Mouse (Mus musculus) small intestine, adult 2 months (tissue): Measurements from ENCODE around the gene Acot4. TPM values are rescaled to one million over a fixed set of nuclear protein-coding genes. Genes with fewer than 3 reads are reported as not detected.
"Not testable (repeated sequence)": the region's sequence is repeated elsewhere in the genome, so short reads cannot be mapped to it uniquely, and the experiment has no call there.

Source experiments
- H3K27ac ChIP-seq: fragments of 200-500 bp; 2 replicates; pipeline ENCODE4 v1.5.1; 2012; ENCODE audit warnings: low read depth, low read length, control low read depth, inconsistent platforms; ENCODE audit not compliant: insufficient read depth
- H3K27me3 ChIP-seq: fragments of 200-500 bp; 2 replicates; pipeline ENCODE4 v1.6.1; 2012; ENCODE audit warnings: mild to moderate bottlenecking, moderate library complexity, low read length, inconsistent platforms; ENCODE audit not compliant: control insufficient read depth, insufficient read depth
- H3K36me3 ChIP-seq: fragments of 200-500 bp; 2 replicates; pipeline ENCODE4 v1.6.1; 2012; ENCODE audit warnings: mild to moderate bottlenecking, low read length, control low read depth, inconsistent platforms; ENCODE audit not compliant: control insufficient read depth, insufficient read depth
- H3K4me1 ChIP-seq: fragments of 200-500 bp; 2 replicates; pipeline ENCODE4 v1.6.1; 2012; ENCODE audit warnings: low read length, inconsistent platforms, mixed read lengths; ENCODE audit not compliant: control insufficient read depth, insufficient read depth, insufficient read length
- H3K4me3 ChIP-seq: fragments of 200-500 bp; 2 replicates; pipeline ENCODE4 v1.5.1; 2012; ENCODE audit warnings: low read depth, mild to moderate bottlenecking, control low read depth, inconsistent platforms, low read length, moderate library complexity
- CTCF ChIP-seq: fragments of 200-500 bp; IDR thresholded peaks from 2 replicates; pipeline ENCODE4 v1.5.1; 2012; ENCODE audit warnings: low read depth, mild to moderate bottlenecking, control low read depth, inconsistent platforms, low read length, moderate library complexity, mixed read lengths; ENCODE audit not compliant: insufficient replicate concordance, insufficient read length; ENCODE audit errors: extremely low read depth
- POLR2A ChIP-seq: fragments of 200-500 bp; IDR thresholded peaks from 2 replicates; pipeline ENCODE4 v1.6.1; 2012; ENCODE audit warnings: low read depth, mild to moderate bottlenecking, control low read depth, inconsistent platforms, low read length, moderate library complexity
- WGBS: fragments of 180-500 bp; shearing (Covaris S2); methylation state at CpG from one replicate; pipeline ENCODE4 v1.1.7; 2018; 5-methylcytosine and 5-hydroxymethylcytosine counted together
- polyA plus RNA-seq: library from polyadenylated mRNA; depleted of rRNA; stranded (reverse); fragments of >200 nt; gene quantifications from 2 replicates; pipeline ENCODE4 v1.2.3, GENCODE M21; 2012

Gene Acot4
- polyA plus RNA-seq, 1 experiment: 34.2 TPM

GRCm38 (mm10) chr12:84032854-84033253 lies 5.3 kb upstream of the Acot4 start:
- TF ChIP-seq POLR2A (no peak), CTCF (no peak)
- no peaks in the 10 kb centered on the region for H3K27me3 ChIP-seq
- H3K27ac ChIP-seq: no peak overlapping the region
- H3K36me3 ChIP-seq: no peaks in the 10 kb centered on the region
- 40% methylated on average over 4 of the region's 4 CpGs for WGBS
- peaks cover 11% of the 10 kb centered on the region; the same call in 1 of the 2 replicates for H3K4me1 ChIP-seq
- H3K4me3 ChIP-seq: no peak overlapping the region

- H3K27ac ChIP-seq, H3K27me3 ChIP-seq, H3K4me3 ChIP-seq, H3K36me3 ChIP-seq: not testable (repeated sequence)
- peaks cover 11% of the 10 kb centered on the region; the same call in 1 of the 2 replicates for H3K4me1 ChIP-seq
- 74% methylated on average over 2 of the region's 2 CpGs for WGBS
Measured at GRCm38 (mm10) chr12:84033302-84033701, 4.9 kb upstream of the Acot4 start.

GRCm38 (mm10) chr12:84034108-84034507 lies 4.1 kb upstream of the Acot4 start:
- Histone ChIP-seq H3K4me1 (peaks cover 11% of the 10 kb centered on the region; the same call in 1 of the 2 replicates), H3K27ac (no peak overlapping the region), H3K36me3 (no peaks in the 10 kb centered on the region), H3K4me3 (no peak overlapping the region), H3K27me3 (no peaks in the 10 kb centered on the region)
- TF ChIP-seq CTCF (no peak), POLR2A (no peak)
- WGBS: 10% methylated on average over 4 of the region's 4 CpGs

GRCm38 (mm10) chr12:84038691-84039111 lies 522 bp downstream of the Acot4 start, which contains the start of gene Gm49366:
Gm49366 (plus strand) TSS chr12:84038935.
- peak within 1 kb of the TSS; percentile 78 for H3K27ac ChIP-seq
- peaks cover 13% of the 10 kb centered on the region; the same call in 1 of the 2 replicates for H3K4me1 ChIP-seq

GRCm38 (mm10) chr12:84042248-84042647 lies 4.1 kb downstream of the Acot4 start:
- Histone ChIP-seq H3K36me3 (peaks cover 3% of the 10 kb centered on the region; the same call in 1 of the 2 replicates), H3K4me1 (peaks cover 14% of the 10 kb centered on the region; the same call in 1 of the 2 replicates), H3K27ac (no peak overlapping the region), H3K27me3 (no peaks in the 10 kb centered on the region), H3K4me3 (no peak overlapping the region)
- TF ChIP-seq POLR2A (no peak), CTCF (no peak)
- 39% methylated on average over 5 of the region's 5 CpGs for WGBS

More at GRCm38 (mm10) chr12:84038691-84039111, 522 bp downstream of the Acot4 start, which contains the start of gene Gm49366:
- WGBS: 5% methylated on average over 39 of the region's 39 CpGs
- H3K27me3 ChIP-seq, H3K36me3 ChIP-seq: not testable (repeated sequence)
- H3K4me3 ChIP-seq: peak within 1 kb of the TSS; percentile 79

GRCm38 (mm10) chr12:84044045-84044444 lies 5.9 kb downstream of the Acot4 start:
- Histone ChIP-seq H3K27ac (no peak overlapping the region), H3K4me1 (peaks cover 9% of the 10 kb centered on the region; the same call in 1 of the 2 replicates), H3K27me3 (no peaks in the 10 kb centered on the region), H3K36me3 (peaks cover 3% of the 10 kb centered on the region; the same call in 1 of the 2 replicates), H3K4me3 (no peak overlapping the region)
- WGBS: 60% methylated on average over 2 of the region's 2 CpGs
- TF ChIP-seq CTCF (no peak), POLR2A (no peak)

GRCm38 (mm10) chr12:84046906-84047305 lies 8.7 kb downstream of the Acot4 start:
- no peak overlapping the region for H3K4me3 ChIP-seq
- WGBS: 98% methylated on average over 1 of the region's 1 CpGs
- H3K4me1 ChIP-seq: peaks cover 3% of the 10 kb centered on the region; the same call in 1 of the 2 replicates
- H3K27ac ChIP-seq: no peak overlapping the region
- peaks cover 3% of the 10 kb centered on the region; the same call in 1 of the 2 replicates for H3K36me3 ChIP-seq
- no peaks in the 10 kb centered on the region for H3K27me3 ChIP-seq
- no peak for TF ChIP-seq CTCF
- no peak for TF ChIP-seq POLR2A

- H3K4me3 ChIP-seq, H3K36me3 ChIP-seq, H3K27ac ChIP-seq, H3K4me1 ChIP-seq: not testable (repeated sequence)
- 81% methylated on average over 5 of the region's 5 CpGs for WGBS
- peaks cover 12% of the 10 kb centered on the region for H3K27me3 ChIP-seq
Measured at GRCm38 (mm10) chr12:84050744-84051143, 12.6 kb downstream of the Acot4 start.
